Mouse (Mus musculus) thymus, adult 2 months (tissue): Measurements from ENCODE around the gene Pga5. TPM values are rescaled to one million over a fixed set of nuclear protein-coding genes. Genes with fewer than 3 reads are reported as not detected.

ENCODE experiments used
- DNase-seq: peaks from one replicate; pipeline ENCODE4 v3.0.0; 2021
- H3K27ac ChIP-seq: fragments of 200-500 bp; 2 replicates; pipeline ENCODE4 v1.5.1; 2012; ENCODE audit warnings: low read length, control low read depth; ENCODE audit not compliant: control insufficient read depth, insufficient read depth
- H3K27me3 ChIP-seq: fragments of 200-500 bp; 2 replicates; pipeline ENCODE4 v1.6.1; 2012; ENCODE audit warnings: mild to moderate bottlenecking, low read length, moderate library complexity, mixed read lengths; ENCODE audit not compliant: control insufficient read depth, insufficient read depth
- H3K36me3 ChIP-seq: fragments of 200-500 bp; 2 replicates; pipeline ENCODE4 v1.6.1; 2012; ENCODE audit warnings: mild to moderate bottlenecking, low read length, moderate library complexity; ENCODE audit not compliant: control insufficient read depth, insufficient read depth
- H3K4me1 ChIP-seq: fragments of 200-500 bp; replicated peaks from 2 replicates; pipeline ENCODE4 v1.6.1; 2012; ENCODE audit warnings: low read length; ENCODE audit not compliant: control insufficient read depth, insufficient read depth
- H3K4me3 ChIP-seq: fragments of 200-500 bp; 2 replicates; pipeline ENCODE4 v1.5.1; 2012; ENCODE audit warnings: mild to moderate bottlenecking, low read length, control low read depth, moderate library complexity; ENCODE audit not compliant: control insufficient read depth, insufficient read depth
- CTCF ChIP-seq: fragments of 200-500 bp; IDR thresholded peaks from 2 replicates; pipeline ENCODE4 v1.5.1; 2012; ENCODE audit warnings: mild to moderate bottlenecking, control low read depth, low read length, moderate library complexity, borderline replicate concordance; ENCODE audit not compliant: control insufficient read depth, poor library complexity, insufficient read depth; ENCODE audit errors: extremely low read depth
- POLR2A ChIP-seq: fragments of 200-500 bp; IDR thresholded peaks from 2 replicates; pipeline ENCODE4 v1.6.1; 2012; ENCODE audit warnings: mild to moderate bottlenecking, low read length, control low read depth, moderate library complexity; ENCODE audit not compliant: control insufficient read depth, poor library complexity, insufficient read depth; ENCODE audit errors: extremely low read depth
- WGBS: fragments of 180-500 bp; shearing (Covaris S2); methylation state at CpG from one replicate; pipeline ENCODE4 v1.1.7; 2018; 5-methylcytosine and 5-hydroxymethylcytosine counted together
- polyA plus RNA-seq: library from polyadenylated mRNA; depleted of rRNA; stranded (reverse); fragments of >200 nt; gene quantifications from 2 replicates; pipeline ENCODE4 v1.2.3, GENCODE M21; 2012

The Pga5 gene
- polyA plus RNA-seq, 1 experiment = 0.59 TPM

DNA sequence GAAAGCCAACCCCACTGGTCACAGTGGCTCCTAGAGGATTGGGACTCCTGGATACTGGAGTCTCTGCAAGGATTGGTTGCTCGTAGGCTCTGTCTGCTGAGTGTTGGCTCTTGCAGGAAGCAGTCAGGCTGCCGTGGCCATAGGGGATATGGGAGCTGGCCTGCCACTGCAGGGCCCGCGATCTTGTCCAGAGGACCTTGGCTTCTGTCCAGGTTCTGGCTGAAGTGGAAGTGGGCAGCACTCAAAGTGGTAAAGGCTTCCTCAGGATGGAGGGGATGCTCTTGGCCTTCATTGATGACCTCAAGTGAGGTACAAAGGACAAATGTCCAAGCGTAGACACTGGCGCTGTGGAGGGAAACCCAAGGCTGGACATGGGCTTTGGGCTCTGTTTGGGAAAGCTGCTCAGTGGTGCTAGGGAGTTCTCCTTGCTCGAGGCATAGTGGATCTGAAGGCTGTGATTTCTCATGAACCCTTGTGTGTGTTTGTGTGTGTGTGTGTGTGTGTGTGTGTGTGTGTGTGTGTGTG lies 40.4 kb upstream of the Pga5 start:
- no peak for TF ChIP-seq CTCF
- no peak for TF ChIP-seq POLR2A
- Histone ChIP-seq H3K27ac (no peak overlapping the region), H3K36me3 (peaks cover 51% of the 10 kb centered on the region), H3K4me1 (peaks cover 24% of the 10 kb centered on the region), H3K27me3 (no peaks in the 10 kb centered on the region), H3K4me3 (no peak overlapping the region)
- no peak for DNase-seq
- WGBS = 93% methylated on average over 7 of the region's 7 CpGs

DNA sequence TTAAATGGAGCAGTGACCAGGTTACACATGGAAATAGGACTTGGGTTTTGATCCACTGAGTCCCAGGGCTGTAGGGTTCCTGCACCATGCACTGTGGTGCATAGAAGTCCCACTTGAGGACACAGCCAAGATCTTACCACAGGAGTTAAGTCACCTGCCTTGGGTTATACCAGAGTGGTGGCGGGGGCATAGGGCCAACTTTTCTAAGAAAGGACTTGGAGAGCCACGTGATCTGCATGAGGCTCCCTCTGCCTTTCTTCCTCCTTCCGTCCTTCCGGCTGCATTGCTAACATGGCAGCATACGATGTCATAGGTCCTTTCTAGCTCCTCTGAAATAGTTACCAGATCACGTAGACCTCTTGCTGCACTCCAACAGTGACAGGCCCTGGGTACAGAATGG lies 37.6 kb upstream of the Pga5 start:
- no peak for DNase-seq
- H3K27me3 ChIP-seq = no peaks in the 10 kb centered on the region
- H3K27ac ChIP-seq = peak overlapping the region; percentile 13; the same call in 1 of the 2 replicates
- peaks cover 42% of the 10 kb centered on the region for H3K36me3 ChIP-seq
- H3K4me3 ChIP-seq = no peak overlapping the region
- no peak for TF ChIP-seq CTCF
- no peak for TF ChIP-seq POLR2A
- peaks cover 8% of the 10 kb centered on the region for H3K4me1 ChIP-seq
- 84% methylated on average over 6 of the region's 6 CpGs for WGBS

DNA sequence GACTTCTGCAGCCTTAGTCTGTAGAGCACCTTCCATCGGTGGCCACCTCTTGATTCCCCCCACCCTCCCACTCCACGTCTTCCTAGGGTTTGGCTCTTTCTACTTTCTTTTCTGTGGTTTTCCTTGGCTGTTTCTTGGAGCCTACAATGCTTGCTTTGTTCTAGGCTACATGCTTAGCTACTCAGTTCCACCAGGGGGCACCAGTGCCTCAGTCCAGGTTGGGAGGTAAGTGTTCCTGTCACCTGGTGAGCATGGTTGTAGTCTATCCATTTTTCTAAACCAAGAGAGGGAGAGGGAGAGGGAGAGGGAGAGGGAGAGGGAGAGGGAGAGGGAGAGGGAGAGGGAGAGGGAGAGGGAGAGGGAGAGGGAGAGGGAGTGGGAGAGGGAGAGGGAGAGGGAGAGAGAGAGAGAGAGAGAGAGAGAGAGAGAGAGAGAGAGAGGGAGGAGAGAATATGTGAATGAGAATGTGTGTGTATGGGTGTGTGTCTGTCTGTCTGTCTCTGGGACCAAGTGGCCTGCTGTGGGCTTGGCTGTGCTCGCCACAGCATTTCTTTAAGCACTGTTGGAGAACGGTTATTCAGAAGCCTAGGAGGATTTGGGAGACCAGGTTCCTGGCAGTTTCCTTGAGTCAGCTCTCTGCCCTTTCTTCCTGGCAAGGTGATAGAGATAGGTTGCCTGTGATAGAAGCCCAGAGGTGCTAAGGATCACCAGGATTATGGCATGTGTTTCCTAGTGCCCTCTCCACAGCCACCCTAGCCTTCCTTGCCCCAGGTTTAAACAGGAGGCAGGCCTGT lies 37.0 kb upstream of the Pga5 start:
- Histone ChIP-seq H3K4me3 (no peak overlapping the region), H3K4me1 (peaks cover 8% of the 10 kb centered on the region), H3K36me3 (peaks cover 36% of the 10 kb centered on the region), H3K27me3 (no peaks in the 10 kb centered on the region), H3K27ac (peak overlapping the region; percentile 27; the same call in 1 of the 2 replicates)
- 45% methylated on average over 4 of the region's 4 CpGs for WGBS
- TF ChIP-seq POLR2A (no peak), CTCF (no peak)
- DNase-seq = peak; percentile 85

DNA sequence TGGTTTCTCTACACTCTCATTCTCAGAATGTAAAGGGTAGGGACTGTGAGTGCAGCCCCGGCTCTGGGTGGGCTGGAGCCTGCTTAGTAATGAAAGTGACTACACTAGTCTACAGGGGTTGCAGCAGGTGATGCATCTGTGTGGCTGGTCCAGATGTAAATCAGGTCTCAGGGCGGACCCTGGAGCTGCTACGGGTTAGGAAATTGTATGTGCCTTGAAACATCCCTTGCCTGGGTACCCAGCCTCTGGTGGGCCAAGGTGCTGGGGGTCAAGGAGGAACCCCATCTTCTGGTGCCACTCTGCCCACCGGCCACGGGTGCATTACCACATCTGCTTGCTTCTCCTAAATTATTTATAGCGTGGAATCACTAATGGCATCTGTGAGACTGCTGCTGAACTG lies 36.3 kb upstream of the Pga5 start:
- H3K27me3 ChIP-seq = no peaks in the 10 kb centered on the region
- DNase-seq = no peak
- H3K27ac ChIP-seq = no peak overlapping the region
- WGBS = 97% methylated on average over 6 of the region's 6 CpGs
- H3K4me3 ChIP-seq = no peak overlapping the region
- H3K36me3 ChIP-seq = peaks cover 30% of the 10 kb centered on the region
- H3K4me1 ChIP-seq = peaks cover 13% of the 10 kb centered on the region
- no peak for TF ChIP-seq POLR2A
- TF ChIP-seq CTCF = no peak

DNA sequence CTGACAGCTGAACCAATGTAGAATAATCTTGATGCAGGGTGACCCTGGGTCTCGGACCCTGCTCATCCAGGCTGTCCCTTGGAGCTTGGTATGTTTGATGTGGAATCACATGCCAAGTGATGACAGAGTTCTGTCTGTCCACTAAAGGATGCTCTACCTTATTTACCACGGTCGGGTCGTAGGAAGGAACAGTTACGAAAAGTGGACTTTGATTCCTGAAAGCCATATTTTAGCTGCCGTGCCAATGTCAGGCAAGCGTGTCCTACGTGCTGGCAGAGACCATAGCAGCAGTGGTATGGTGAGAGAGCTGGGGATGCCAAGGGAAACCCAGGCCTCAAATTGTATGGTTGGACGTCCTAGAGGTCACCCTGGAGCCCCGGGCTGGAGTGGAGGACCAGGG lies 35.7 kb upstream of the Pga5 start:
- Histone ChIP-seq H3K4me1 (peaks cover 13% of the 10 kb centered on the region), H3K27ac (no peak overlapping the region), H3K36me3 (peaks cover 24% of the 10 kb centered on the region), H3K4me3 (no peak overlapping the region), H3K27me3 (no peaks in the 10 kb centered on the region)
- DNase-seq = no peak
- WGBS = 98% methylated on average over 10 of the region's 10 CpGs
- TF ChIP-seq CTCF (no peak), POLR2A (no peak)

DNA sequence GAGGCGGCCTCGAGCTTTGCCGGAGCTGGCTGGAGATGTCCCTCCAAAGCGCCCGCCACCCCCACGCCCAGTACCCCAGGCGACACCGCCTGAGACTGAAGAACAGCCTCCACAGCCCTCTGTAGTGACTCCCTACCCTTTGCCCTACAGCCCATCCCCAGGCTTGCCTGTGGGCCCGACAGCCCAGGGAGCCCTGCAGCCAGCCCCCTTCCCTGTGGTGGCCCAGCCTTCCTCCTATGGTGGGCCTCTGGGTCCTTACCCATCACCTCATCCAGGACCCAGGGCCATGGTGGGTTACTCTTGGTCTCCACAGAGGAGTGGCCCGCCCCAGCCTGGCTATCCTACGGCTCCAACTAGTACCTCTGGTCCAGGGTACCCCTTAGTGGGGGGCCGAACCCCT lies 34.8 kb upstream of the Pga5 start:
- Histone ChIP-seq H3K4me1 (peaks cover 13% of the 10 kb centered on the region), H3K27ac (no peak overlapping the region), H3K36me3 (peaks cover 16% of the 10 kb centered on the region), H3K27me3 (no peaks in the 10 kb centered on the region), H3K4me3 (no peak overlapping the region)
- no peak for DNase-seq
- no peak for TF ChIP-seq POLR2A
- 92% methylated on average over 12 of the region's 12 CpGs for WGBS

DNA sequence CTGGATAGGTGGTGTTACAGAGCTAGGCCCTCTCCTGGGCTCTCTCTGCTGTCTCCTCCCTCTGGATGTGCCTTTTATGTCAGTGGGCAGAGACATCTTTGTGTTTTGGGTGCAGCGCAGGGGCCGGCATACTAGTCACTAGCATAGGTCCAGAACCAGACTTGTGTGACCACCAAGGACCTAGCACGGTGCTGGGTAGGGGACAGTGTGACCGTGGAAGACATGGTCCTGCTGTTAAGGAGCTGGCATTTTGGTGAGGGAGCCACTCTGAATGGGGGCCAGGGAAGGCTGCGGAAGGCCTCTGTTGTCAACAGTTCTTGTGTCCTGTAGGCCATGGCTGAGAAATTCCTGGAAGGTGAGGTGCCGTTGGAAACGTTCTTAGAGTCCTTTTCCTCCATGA lies 34.3 kb upstream of the Pga5 start:
- H3K27ac ChIP-seq = no peak overlapping the region
- no peaks in the 10 kb centered on the region for H3K27me3 ChIP-seq
- WGBS = 98% methylated on average over 7 of the region's 7 CpGs
- TF ChIP-seq POLR2A = no peak
- no peak for TF ChIP-seq CTCF
- no peak overlapping the region for H3K4me3 ChIP-seq
- no peak for DNase-seq
- peaks cover 13% of the 10 kb centered on the region for H3K4me1 ChIP-seq
- H3K36me3 ChIP-seq = peaks cover 16% of the 10 kb centered on the region
